ENCODE assay signal across 8 mouse cellular contexts in genomic region chr12:31374603-31375282, GRCm38 (mm10). TPM values are rescaled to one million over a fixed set of nuclear protein-coding genes. Genes with fewer than 3 reads are reported as not detected.
DNase-seq lines count a peak whose midpoint lies in the region; ATAC-seq and TF ChIP-seq lines count a peak whose summit lies in the region.

No protein-coding gene starts in this region.

- no peak overlapping the region for H3K9ac ChIP-seq in embryonic facial prominence, embryonic 15.5 days
- no peak overlapping the region for H3K9ac ChIP-seq in heart, embryonic 13.5 days
- no peak overlapping the region for H3K9ac ChIP-seq in kidney, embryonic 16.5 days (replicated peaks; ENCODE audit: low read length)
- H3K9ac ChIP-seq in liver, embryonic 11.5 days (ENCODE audit: low read depth, low read length) = no peak overlapping the region

- H3K4me1 ChIP-seq in embryonic facial prominence, embryonic 15.5 days = peaks cover 21% of the 10 kb centered on the region
- peaks cover 38% of the 10 kb centered on the region for H3K4me1 ChIP-seq in heart, embryonic 13.5 days
- H3K4me1 ChIP-seq in kidney, embryonic 16.5 days (ENCODE audit: insufficient read depth, low read length) = peaks cover 11% of the 10 kb centered on the region
- peaks cover 4% of the 10 kb centered on the region; the same call in 1 of the 2 replicates for H3K4me1 ChIP-seq in liver, embryonic 11.5 days (replicated peaks; ENCODE audit: control insufficient read depth, insufficient read depth, low read length)
- H3K4me1 ChIP-seq in testis, adult 2 months (ENCODE audit: control insufficient read depth, insufficient read depth, low read length) = peaks cover 15% of the 10 kb centered on the region

- no peak for ATAC-seq in embryonic facial prominence, embryonic 15.5 days (ENCODE audit: insufficient number of reproducible peaks, low FRiP score, low TSS enrichment, low read depth)
- ATAC-seq in heart, embryonic 13.5 days (ENCODE audit: extremely low read depth, insufficient number of reproducible peaks, low FRiP score, low TSS enrichment) = no peak
- ATAC-seq in kidney, embryonic 16.5 days (ENCODE audit: low FRiP score, low TSS enrichment) = peak; percentile 81
- ATAC-seq in liver, embryonic 11.5 days (replicated peaks; ENCODE audit: low FRiP score) = no peak; the same call in 1 of the 2 replicates

- TF ChIP-seq CTCF in testis, adult 2 months (IDR thresholded peaks at IDR 0.05; ENCODE audit: control insufficient read depth, insufficient read depth, insufficient replicate concordance, low read depth, low read length) = peak; percentile 74; the same call in 1 of the 2 replicates

- H3K36me3 ChIP-seq in embryonic facial prominence, embryonic 15.5 days = no peaks in the 10 kb centered on the region
- H3K36me3 ChIP-seq in heart, embryonic 13.5 days = no peaks in the 10 kb centered on the region
- no peaks in the 10 kb centered on the region for H3K36me3 ChIP-seq in kidney, embryonic 16.5 days (ENCODE audit: insufficient read depth, low read length)
- no peaks in the 10 kb centered on the region for H3K36me3 ChIP-seq in liver, embryonic 11.5 days (ENCODE audit: control insufficient read depth, insufficient read depth, low read length)
- no peaks in the 10 kb centered on the region for H3K36me3 ChIP-seq in testis, adult 2 months (ENCODE audit: control insufficient read depth, insufficient read depth, low read length)

- H3K4me2 ChIP-seq in embryonic facial prominence, embryonic 15.5 days (replicated peaks) = peak overlapping the region; percentile 29; the same call in 1 of the 2 replicates
- peak overlapping the region; percentile 38; the same call in 1 of the 2 replicates for H3K4me2 ChIP-seq in heart, embryonic 13.5 days
- H3K4me2 ChIP-seq in kidney, embryonic 16.5 days (replicated peaks; ENCODE audit: low read depth, low read length) = no peak overlapping the region
- no peak overlapping the region for H3K4me2 ChIP-seq in liver, embryonic 11.5 days

- DNase-seq in CD8-positive naive resting alpha-beta T cell, adult 2 months (ENCODE audit: low read depth in 2 of 2, low spot score in 2 of 2) = peak; percentile 9 to 37
- DNase-seq in adrenal gland, postnatal 4 days (ENCODE audit: low spot score in 2 of 2) = peak; percentile 16 to 42
- DNase-seq in liver, embryonic 11.5 days (ENCODE audit: low spot score) = peak; percentile 41
- peak; percentile 25 to 33 for DNase-seq in natural killer cell, adult 2 months (ENCODE audit: low spot score in 2 of 2)

- no peak for TF ChIP-seq POLR2A in testis, adult 2 months (IDR thresholded peaks at IDR 0.05; ENCODE audit: control insufficient read depth, low read depth, low read length)

- no peaks in the 10 kb centered on the region for H3K9me3 ChIP-seq in embryonic facial prominence, embryonic 15.5 days (replicated peaks)
- no peaks in the 10 kb centered on the region for H3K9me3 ChIP-seq in heart, embryonic 13.5 days
- H3K9me3 ChIP-seq in kidney, embryonic 16.5 days (ENCODE audit: low read length) = no peaks in the 10 kb centered on the region
- H3K9me3 ChIP-seq in liver, embryonic 11.5 days (ENCODE audit: control insufficient read depth, low read length) = no peaks in the 10 kb centered on the region

- 32% methylated on average over 9 of the region's 9 CpGs for WGBS in embryonic facial prominence, embryonic 15.5 days
- 40% methylated on average over 9 of the region's 9 CpGs for WGBS in heart, embryonic 13.5 days
- 37% methylated on average over 9 of the region's 9 CpGs for WGBS in kidney, embryonic 16.5 days
- 36% methylated on average over 9 of the region's 9 CpGs for WGBS in liver, embryonic 11.5 days

- H3K27me3 ChIP-seq in embryonic facial prominence, embryonic 15.5 days = no peaks in the 10 kb centered on the region
- H3K27me3 ChIP-seq in heart, embryonic 13.5 days (replicated peaks) = no peaks in the 10 kb centered on the region
- no peaks in the 10 kb centered on the region for H3K27me3 ChIP-seq in kidney, embryonic 16.5 days (ENCODE audit: insufficient read depth, low read length)
- H3K27me3 ChIP-seq in liver, embryonic 11.5 days (replicated peaks; ENCODE audit: control insufficient read depth, insufficient read depth, low read length) = no peaks in the 10 kb centered on the region
- no peaks in the 10 kb centered on the region for H3K27me3 ChIP-seq in testis, adult 2 months (ENCODE audit: control insufficient read depth, insufficient read depth, low read length)

- no peak overlapping the region for H3K27ac ChIP-seq in embryonic facial prominence, embryonic 15.5 days (replicated peaks)
- no peak overlapping the region for H3K27ac ChIP-seq in heart, embryonic 13.5 days (replicated peaks)
- H3K27ac ChIP-seq in kidney, embryonic 16.5 days (ENCODE audit: low read length) = no peak overlapping the region
- H3K27ac ChIP-seq in liver, embryonic 11.5 days (ENCODE audit: low read depth, low read length) = no peak overlapping the region
- no peak overlapping the region for H3K27ac ChIP-seq in testis, adult 2 months (ENCODE audit: control insufficient read depth, insufficient read depth, low read depth, low read length)

- H3K4me3 ChIP-seq in embryonic facial prominence, embryonic 15.5 days (replicated peaks) = no peak overlapping the region
- no peak overlapping the region for H3K4me3 ChIP-seq in heart, embryonic 13.5 days
- no peak overlapping the region for H3K4me3 ChIP-seq in kidney, embryonic 16.5 days (ENCODE audit: low read length)
- H3K4me3 ChIP-seq in liver, embryonic 11.5 days (ENCODE audit: low read depth, low read length) = no peak overlapping the region
- no peak overlapping the region for H3K4me3 ChIP-seq in testis, adult 2 months (ENCODE audit: control insufficient read depth, low read depth, low read length)

RNA-seq across cellular contexts. Expression of gene Slc26a3, which starts 15.9 kb away (rescaled TPM):
- total RNA-seq in adrenal gland, postnatal 4 days (2021) = under 1 TPM in 1 of 2 experiments, not detected in 1; 0.17 TPM
- 0.12 and 0.13 TPM in 2 replicates for polyA plus RNA-seq in embryonic facial prominence, embryonic 15.5 days (2015; fragmentation: Nextera tagmentation; extraction: Ambion mirVana)
- polyA plus RNA-seq in heart, embryonic 13.5 days (2015; fragmentation: Nextera tagmentation; extraction: Ambion mirVana) = not detected in 2 replicates
- polyA plus RNA-seq in kidney, embryonic 16.5 days (2015; fragmentation: Nextera tagmentation; extraction: Ambion mirVana) = 0.07 and 0.08 TPM in 2 replicates
- not detected in 2 replicates for polyA plus RNA-seq in liver, embryonic 11.5 days (2014; fragmentation: Nextera tagmentation; extraction: Ambion mirVana)
- 0.07 and 0.45 TPM in 2 replicates for polyA plus RNA-seq in testis, adult 2 months (2012; rRNA removed)

RNA-seq across cellular contexts. Expression of gene Dld, which starts 23.5 kb away (rescaled TPM):
- total RNA-seq in adrenal gland, postnatal 4 days (2021) = 100 to 1,000 TPM; 226 to 243 TPM
- 112 TPM in 2 replicates for polyA plus RNA-seq in embryonic facial prominence, embryonic 15.5 days (2015; fragmentation: Nextera tagmentation; extraction: Ambion mirVana)
- 179 and 190 TPM in 2 replicates for polyA plus RNA-seq in heart, embryonic 13.5 days (2015; fragmentation: Nextera tagmentation; extraction: Ambion mirVana)
- 147 and 154 TPM in 2 replicates for polyA plus RNA-seq in kidney, embryonic 16.5 days (2015; fragmentation: Nextera tagmentation; extraction: Ambion mirVana)
- 139 and 157 TPM in 2 replicates for polyA plus RNA-seq in liver, embryonic 11.5 days (2014; fragmentation: Nextera tagmentation; extraction: Ambion mirVana)
- polyA plus RNA-seq in testis, adult 2 months (2012; rRNA removed) = 18.9 and 24.4 TPM in 2 replicates

Comparison
In these comparisons a context has a peak if more than half of its experiments do, and no peak if none do; other contexts are left out.
1. H3K4me2 ChIP-seq: peak in embryonic facial prominence, embryonic 15.5 days (single experiment) and heart, embryonic 13.5 days (single experiment); none in kidney, embryonic 16.5 days (single experiment) and liver, embryonic 11.5 days (single experiment).
2. Peak in every context shown above with its lines, with median percentiles within 50 percentile points of each other: DNase-seq.